Mouse (Mus musculus): ENCODE results near the gene Efcab11.
A peak's percentile ranks its signal among the peaks of the same experiment; 100 is the strongest.

The Efcab11 gene

DNA sequence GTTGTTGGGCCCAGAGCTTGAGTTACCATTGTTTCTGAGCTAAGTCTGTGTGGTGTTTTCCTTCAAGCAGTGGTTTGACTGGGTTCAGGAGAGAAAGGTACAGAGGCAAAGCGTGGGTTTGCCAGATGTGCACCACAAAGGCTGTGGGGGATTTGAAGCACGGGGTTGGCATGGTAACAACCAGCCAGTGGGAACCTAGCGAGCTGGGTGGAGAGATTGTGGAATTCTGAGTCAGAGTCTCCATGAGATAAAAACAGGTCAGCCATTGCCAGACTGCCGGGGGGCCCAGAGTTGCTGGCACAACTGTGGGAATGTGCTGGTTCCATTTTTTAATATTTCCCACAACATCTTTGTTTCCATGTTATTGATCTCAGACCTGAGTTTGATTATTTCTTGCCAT is 202.6 kb downstream of the Efcab11 start:
- peak; percentile 11 for DNase-seq (ENCODE audit: low read depth, low spot score)

DNA sequence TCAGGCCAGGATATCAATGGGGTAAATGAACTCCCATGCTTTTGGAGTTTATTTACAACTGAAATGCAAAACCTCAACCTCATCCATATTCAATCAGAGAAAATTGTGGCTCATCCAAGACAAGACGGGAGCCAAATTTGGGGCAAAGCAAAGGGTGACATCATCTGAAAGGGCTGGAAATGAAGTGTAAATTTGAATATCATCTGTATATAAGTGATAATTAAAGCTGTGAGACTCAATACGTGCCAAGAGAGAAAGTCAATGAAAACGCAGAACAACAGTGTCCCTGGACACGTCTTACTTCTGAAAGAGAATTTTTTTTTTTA is 212.4 kb downstream of the Efcab11 start:
- DNase-seq (ENCODE audit: low read depth, low spot score) = no peak

DNA sequence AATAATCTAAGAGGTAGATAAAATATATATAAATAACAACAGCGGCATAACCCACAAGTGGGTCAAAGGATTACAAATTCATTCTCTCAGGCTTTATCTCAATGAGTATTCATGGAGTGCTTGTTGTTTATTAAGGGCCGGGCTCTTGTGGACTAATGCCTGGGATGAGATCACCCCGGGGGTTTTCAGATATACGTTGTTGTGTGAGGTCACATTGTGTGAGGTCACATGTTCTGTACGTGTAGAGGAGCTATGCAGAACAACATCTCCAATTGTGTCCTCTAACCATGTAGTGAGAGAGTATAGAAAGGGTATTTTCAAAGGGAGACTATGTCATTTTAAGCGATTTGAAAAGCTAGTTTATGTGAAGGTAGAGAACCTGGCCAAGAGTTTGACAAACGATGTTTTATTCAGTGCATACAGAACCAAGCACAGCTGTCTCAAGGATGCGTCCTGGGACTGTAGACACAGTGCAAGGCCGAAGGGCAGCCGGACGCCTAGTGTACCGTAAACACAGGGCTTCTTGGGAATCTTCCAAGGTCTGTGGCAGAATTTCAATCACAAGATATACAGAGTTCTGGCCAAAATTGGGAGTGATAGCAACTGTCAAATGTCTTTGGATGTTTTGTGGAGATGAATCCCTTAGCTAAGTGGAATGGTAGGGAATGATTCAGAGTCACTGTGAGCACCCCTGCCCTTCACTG is 212.9 kb downstream of the Efcab11 start:
- DNase-seq (ENCODE audit: low read depth, low spot score) = no peak

DNA sequence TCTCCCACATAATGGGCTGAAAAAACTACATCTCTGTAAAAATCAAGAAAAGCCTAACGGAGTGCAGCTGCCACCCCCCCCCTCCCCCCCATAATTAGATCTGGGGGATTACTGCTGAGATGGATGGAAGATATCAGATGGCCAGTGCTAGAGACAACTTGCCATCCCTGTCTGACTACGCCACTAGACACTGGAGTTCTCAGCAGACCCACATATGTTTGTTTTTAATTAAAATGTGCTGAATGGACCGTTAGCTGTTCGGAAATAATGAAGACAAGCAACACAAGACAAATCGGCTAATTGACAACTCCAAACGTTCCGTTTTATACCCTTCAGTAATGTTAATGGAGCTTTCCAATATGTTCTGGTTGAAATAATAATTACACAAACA is 213.5 kb downstream of the Efcab11 start:
- DNase-seq (ENCODE audit: low read depth, low spot score) = no peak

DNA sequence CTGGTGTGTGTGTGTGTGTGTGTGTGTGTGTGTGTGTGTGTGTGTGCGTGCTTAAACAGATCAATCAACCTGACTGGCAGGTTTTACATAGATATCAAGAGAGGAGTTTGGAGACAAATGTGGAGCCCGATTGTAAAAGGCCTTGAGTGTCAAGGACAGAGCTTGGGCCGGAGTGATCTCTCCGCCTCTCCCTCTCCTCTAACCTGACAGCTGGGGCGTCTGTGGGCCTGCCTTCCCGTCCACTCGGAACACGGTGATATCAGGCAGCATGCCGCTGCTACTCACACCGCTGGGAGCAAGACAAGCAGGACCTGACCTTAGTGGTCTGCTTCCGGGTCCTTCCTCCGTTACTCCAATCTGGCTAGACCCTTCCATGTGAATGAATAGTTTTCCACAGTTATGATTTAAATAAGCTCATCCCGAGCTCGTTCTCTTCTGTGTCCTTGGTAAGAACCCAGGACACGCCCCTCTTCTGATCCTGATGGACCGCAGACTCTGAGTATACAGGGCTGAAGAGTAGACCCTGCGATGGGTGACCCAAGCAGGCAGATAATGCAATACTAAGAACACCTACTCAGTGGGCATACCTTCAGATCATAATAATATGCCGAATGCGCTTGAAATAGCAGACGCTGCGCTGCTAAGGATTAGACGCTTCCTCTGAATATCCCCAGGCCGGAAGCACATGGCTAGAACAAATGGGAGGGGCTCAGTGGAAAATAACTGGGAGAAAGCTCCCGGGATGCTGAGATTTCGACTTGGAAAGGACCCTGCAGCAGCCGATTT is 214.1 kb downstream of the Efcab11 start:
- DNase-seq (ENCODE audit: low read depth, low spot score) = no peak

DNA sequence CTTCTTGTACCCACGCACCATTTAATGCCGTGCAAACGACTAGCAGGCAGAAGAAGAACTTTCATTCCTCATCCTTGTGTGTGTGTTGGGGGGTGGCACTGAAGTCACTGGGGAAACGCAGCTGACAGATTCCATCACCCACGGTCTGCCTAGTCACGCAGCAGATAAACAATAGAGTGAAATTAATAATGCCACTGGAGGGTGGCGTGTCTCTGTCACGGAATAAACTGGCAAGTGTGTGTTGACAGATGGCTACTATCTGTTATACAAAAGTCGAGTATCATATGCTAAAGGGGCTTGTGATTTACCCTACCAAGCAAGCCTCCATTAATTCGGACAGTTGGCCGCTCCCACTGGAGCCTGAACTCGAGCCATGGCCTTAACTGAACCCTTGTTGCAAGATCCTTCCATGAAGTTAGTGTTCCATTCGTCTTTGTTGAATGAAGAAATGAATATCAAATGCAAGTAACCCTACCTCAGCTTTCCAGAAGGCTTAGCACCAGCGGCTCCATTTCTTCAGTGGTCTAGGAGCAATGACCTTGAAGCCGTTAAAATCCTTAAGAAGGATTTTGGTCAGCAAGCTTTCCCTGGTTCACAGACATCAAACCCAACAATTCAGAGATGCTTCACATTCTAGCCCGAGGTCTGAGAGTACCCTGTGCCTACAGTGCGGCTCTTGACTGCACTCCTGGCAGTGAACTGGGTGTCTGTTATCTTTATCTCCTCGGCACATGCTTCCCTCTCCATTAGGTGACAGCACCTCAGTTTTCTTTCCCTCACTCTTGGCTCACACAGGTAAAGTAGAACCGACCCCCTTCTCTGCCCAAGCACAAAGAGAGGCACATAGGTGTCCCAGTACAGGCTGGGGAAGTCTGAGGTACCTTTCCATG is 229.0 kb downstream of the Efcab11 start:
- DNase-seq (ENCODE audit: low read depth, low spot score) = no peak

DNA sequence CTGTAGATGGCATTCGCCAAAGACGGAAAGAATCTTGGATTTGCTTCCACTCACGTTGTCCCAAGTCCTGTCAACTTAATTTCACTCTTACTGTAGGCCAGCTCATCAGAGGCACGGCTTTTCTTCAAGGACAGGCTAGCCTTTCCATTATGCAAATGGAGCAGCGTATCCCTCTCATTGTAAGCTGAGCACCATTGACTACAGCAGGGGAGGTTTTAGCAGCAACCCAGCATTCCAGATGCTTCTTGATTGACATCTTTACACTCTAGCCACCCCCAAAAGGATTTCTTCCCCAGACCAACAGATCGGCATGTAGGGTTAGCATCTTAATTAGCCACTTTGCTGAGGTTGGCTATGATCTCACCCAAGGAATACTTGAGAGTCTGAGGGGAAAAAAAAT is 231.8 kb downstream of the Efcab11 start:
- no peak for DNase-seq (ENCODE audit: low read depth, low spot score)

DNA sequence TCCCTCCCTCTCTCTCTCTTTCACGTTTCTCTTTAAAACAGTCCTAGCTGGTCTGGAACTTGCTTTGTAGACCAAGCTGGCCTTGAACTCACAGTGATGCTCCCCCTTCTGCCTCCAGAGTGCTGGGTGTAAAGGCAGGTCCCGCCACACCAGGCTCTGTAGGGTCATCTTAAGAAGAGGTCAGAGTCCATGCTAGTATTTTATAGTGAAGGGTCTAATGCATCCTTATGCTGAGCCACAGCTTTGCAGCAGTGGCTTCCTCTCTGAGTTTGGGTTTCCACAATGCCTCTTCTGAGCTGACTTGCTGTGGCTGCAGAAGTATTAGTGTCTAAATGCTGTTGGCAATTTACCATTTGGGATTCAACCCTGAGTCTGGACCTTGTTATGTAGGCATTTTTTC is 234.5 kb downstream of the Efcab11 start:
- DNase-seq (ENCODE audit: low read depth, low spot score) = no peak

DNA sequence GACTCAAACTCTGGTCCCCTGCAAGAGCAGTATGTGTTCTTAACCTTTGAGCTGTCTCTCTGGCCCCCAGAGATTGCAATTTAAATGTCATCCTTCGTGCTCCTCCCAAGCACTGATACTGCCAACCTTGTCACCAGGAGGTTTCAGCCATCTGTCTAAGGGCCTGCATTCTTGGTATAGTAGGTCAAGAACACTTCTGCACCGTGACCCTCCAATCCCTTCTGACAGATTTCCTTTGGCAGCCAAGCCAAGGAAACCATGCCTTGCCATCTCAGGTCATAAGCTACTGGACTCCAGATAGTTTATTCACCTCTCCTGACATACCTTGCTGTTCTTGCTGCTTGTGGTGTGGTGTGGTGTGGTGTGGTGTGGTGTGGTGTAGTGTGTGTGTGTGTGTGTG is 235.5 kb downstream of the Efcab11 start:
- DNase-seq (ENCODE audit: low read depth, low spot score) = no peak

DNA sequence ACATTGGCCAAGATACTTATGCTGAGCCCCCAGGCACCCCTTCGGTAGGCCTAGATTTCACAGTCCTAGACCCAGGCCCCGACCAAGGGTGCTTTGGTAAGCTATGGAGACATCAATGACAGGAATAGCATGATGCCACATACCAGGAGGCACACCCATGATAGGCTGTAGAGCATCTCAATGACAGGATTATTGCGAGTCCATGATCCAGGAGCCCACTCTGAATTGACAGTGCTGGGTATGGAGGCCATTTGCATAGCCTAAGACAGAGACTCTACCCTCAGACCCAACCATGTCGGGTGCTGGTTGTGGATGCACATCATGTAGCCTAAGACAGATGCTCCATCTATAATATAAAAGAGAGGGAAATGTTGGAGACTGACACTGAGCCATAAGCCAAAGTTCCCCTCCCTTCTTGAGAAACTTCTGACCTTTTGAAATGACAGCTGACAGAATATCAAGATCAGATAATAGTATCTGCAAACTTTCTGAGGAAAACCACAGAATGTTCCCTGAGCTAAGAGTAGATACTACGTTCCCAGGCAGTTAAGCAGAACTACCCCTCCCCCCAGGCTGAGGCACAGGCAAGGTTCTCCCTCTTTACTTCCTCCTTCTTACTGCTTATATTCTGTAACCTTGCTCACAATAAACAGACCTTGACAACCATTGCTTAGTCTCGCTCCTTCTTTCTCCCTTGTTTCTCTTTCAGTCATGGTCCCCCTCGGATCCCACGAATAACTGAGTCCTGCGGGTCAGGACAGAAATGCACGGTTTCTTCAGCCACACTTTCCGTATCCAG is 237.5 kb downstream of the Efcab11 start:
- no peak for DNase-seq (ENCODE audit: low read depth, low spot score)

DNA sequence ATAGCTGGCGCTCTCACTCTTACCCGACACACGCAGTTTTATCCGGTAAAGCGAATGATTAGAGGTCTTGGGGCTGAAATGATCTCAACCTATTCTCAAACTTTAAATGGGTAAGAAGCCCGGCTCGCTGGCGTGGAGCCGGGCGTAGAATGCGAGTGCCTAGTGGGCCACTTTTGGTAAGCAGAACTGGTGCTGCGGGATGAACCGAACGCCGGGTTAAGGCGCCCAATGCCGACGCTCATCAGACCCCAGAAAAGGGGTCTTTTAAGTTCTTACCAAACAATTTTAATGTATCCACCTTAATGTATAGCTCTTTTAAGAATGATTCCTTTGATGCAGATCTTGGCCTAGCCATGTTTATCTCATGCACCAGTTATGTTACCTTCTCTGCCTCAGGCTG is 238.8 kb downstream of the Efcab11 start:
- DNase-seq (ENCODE audit: low read depth, low spot score) = peak; percentile 37

DNA sequence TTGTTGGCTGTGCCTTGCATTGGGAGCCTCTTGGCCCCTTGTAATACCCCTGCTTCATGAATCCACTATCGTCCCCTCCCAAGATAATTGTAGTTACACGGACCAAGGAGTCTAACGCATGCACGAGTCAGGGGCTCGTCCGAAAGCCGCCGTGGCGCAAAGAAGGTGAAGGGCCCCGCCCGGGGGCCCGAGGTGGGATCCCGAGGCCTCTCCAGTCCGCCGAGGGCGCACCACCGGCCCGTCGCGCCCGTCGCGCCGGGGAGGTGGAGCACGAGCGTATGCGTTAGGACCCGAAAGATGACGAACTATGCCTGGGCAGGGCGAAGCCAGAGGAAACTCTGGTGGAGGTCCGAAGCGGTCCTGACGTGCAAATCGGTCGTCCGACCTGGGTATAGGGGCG is 239.3 kb downstream of the Efcab11 start:
- DNase-seq (ENCODE audit: low read depth, low spot score) = peak; percentile 25
